Mouse (Mus musculus) liver, postnatal 0 days (tissue): ENCODE measurements around the gene Pakap.

Experiments used
- CTCF ChIP-seq: sonication (generic); IDR thresholded peaks from 2 replicates; pipeline ENCODE4 v1.5.1; 2016; ENCODE audit warnings: antibody characterized with exemption, low read depth
- EP300 ChIP-seq: IDR thresholded peaks from 2 replicates; pipeline ENCODE4 v1.6.1; 2016; ENCODE audit warnings: antibody characterized with exemption, low read depth, mild to moderate bottlenecking

- TF ChIP-seq CTCF (no peak), EP300 (no peak)
Measured at GRCm38 (mm10) chr4:57528296-57528695, 39.7 kb upstream of the Pakap start.
